Mouse (Mus musculus) c-Kit-positive CD71-positive TER-119-positive erythroid progenitor cells, embryonic 14.5 days (primary cell): ENCODE results near the gene Gm12216.
"Not testable (repeated sequence)": the region's sequence is repeated elsewhere in the genome, so short reads cannot be mapped to it uniquely, and the experiment has no call there.

Experiments used
- DNase-seq: peaks from one replicate; pipeline ENCODE4 v3.0.0-alpha.2; 2013; ENCODE audit warnings: low spot score

Gm12216 gene

GRCm38 (mm10) chr11:53858761-53859580 lies at the start of gene Gm12216:
Gene Gm12216 (minus strand): TSS chr11:53859256.
- not testable (repeated sequence) for DNase-seq

- DNase-seq, result no peak
Measured at GRCm38 (mm10) chr11:53908686-53909085, 49.6 kb upstream of the Gm12216 start.

- no peak for DNase-seq
Measured at GRCm38 (mm10) chr11:53904534-53904925, 45.5 kb upstream of the Gm12216 start.

- DNase-seq, result no peak
Measured at GRCm38 (mm10) chr11:53903781-53904533, 44.9 kb upstream of the Gm12216 start.

- DNase-seq, result no peak
Measured at GRCm38 (mm10) chr11:53902741-53903140, 43.7 kb upstream of the Gm12216 start.

- DNase-seq, result no peak
Measured at GRCm38 (mm10) chr11:53900991-53901390, 41.9 kb upstream of the Gm12216 start.

GRCm38 (mm10) chr11:53899981-53900380 lies 40.9 kb upstream of the Gm12216 start:
- no peak for DNase-seq

GRCm38 (mm10) chr11:53899004-53899403 lies 39.9 kb upstream of the Gm12216 start:
- DNase-seq, result no peak

GRCm38 (mm10) chr11:53896935-53897334 lies 37.9 kb upstream of the Gm12216 start:
- no peak for DNase-seq

GRCm38 (mm10) chr11:53893451-53893850 lies 34.4 kb upstream of the Gm12216 start:
- DNase-seq, result no peak

- peak; percentile 60 for DNase-seq
Measured at GRCm38 (mm10) chr11:53892716-53893416, 33.8 kb upstream of the Gm12216 start.

- DNase-seq, result peak; percentile 100
Measured at GRCm38 (mm10) chr11:53891505-53892451, 32.7 kb upstream of the Gm12216 start, which contains the start of gene Slc22a5. Gene Slc22a5 (minus strand): TSS chr11:53891660.

- peak; percentile 6 for DNase-seq
Measured at GRCm38 (mm10) chr11:53890906-53891504, 31.9 kb upstream of the Gm12216 start.

- DNase-seq, result no peak
Measured at GRCm38 (mm10) chr11:53890225-53890624, 31.2 kb upstream of the Gm12216 start.

- DNase-seq, result no peak
Measured at GRCm38 (mm10) chr11:53889091-53889645, 30.1 kb upstream of the Gm12216 start.

GRCm38 (mm10) chr11:53888242-53888641 lies 29.2 kb upstream of the Gm12216 start:
- no peak for DNase-seq

GRCm38 (mm10) chr11:53883287-53883686 lies 24.2 kb upstream of the Gm12216 start:
- no peak for DNase-seq

GRCm38 (mm10) chr11:53878096-53878495 lies 19.0 kb upstream of the Gm12216 start:
- not testable (repeated sequence) for DNase-seq

- DNase-seq, result no peak
Measured at GRCm38 (mm10) chr11:53876488-53876887, 17.4 kb upstream of the Gm12216 start.

- DNase-seq, result no peak
Measured at GRCm38 (mm10) chr11:53874706-53875105, 15.7 kb upstream of the Gm12216 start.
